Mouse (Mus musculus): Measurements from ENCODE around the gene Thra. TPM values are rescaled to one million over a fixed set of nuclear protein-coding genes. Genes with fewer than 3 reads are reported as not detected.

The Thra gene
- total RNA-seq (2014; rRNA removed; ENCODE audit: low replicate concordance), result 188 and 234 TPM in 2 replicates
- polyA plus RNA-seq (2015; fragmentation: Nextera tagmentation; extraction: Ambion mirVana), result 40.8 and 44.0 TPM in 2 replicates

DNA sequence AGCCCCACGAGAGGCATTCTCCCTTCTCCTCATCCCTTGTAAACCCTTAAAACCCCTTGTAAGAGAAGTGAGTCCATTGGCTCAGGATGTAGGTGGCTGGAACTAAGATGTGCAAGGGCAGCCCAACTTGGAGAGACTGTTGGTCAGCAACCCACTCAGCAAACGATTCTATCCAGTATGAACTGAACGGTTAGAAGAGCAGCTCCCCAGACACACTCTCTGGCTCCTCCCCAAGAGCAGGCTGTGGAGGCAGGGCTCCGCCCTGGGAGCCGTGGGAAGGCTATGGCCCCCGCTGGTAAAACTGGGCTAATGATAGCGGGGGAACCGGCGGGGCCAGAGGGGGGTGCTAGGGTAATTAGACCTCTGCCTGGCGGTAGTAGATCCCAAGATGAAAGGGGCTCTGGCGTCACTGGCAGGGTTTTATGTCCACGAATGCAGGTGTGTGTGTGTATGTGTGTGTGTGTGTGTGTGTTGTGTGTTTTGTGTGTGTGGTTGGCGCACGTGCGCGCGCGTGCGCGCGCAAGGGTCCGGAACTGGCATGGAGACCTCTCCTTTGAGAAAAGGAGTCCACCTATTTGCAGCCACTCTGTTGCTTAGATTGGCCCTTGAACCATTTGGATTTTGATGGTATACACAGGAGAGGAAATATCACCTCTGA is at the start of gene Thra:
TSS of gene Thra (plus strand) at position 246 of the 658 bp plus-strand sequence.
- H3K27ac ChIP-seq (ENCODE audit: low read depth), result peak within 1 kb of the TSS; percentile 99
- DNase-seq (ENCODE audit: low spot score), result peak; percentile 89
- WGBS, result under 1% methylated on average over 22 of the region's 22 CpGs
- H3K9me3 ChIP-seq (replicated peaks; ENCODE audit: control insufficient read depth, low read length), result no peaks in the 10 kb centered on the region
- TF ChIP-seq CTCF (IDR thresholded peaks at IDR 0.05; ENCODE audit: low read depth) (no peak), EP300 (IDR thresholded peaks at IDR 0.05; ENCODE audit: low read depth) (no peak)
- ATAC-seq (ENCODE audit: insufficient read depth, low read depth), result peak; percentile 77
- H3K36me3 ChIP-seq (replicated peaks; ENCODE audit: control insufficient read depth, insufficient read depth, low read length), result no peaks in the 10 kb centered on the region
- peak within 1 kb of the TSS; percentile 96 for H3K4me3 ChIP-seq (ENCODE audit: low read depth, low read length)
- H3K9ac ChIP-seq (replicated peaks; ENCODE audit: low read depth, low read length), result peak within 1 kb of the TSS; percentile 99
- H3K4me1 ChIP-seq (ENCODE audit: control insufficient read depth, insufficient read depth), result peaks cover 33% of the 10 kb centered on the region
- peak within 1 kb of the TSS; percentile 80 for H3K4me2 ChIP-seq (ENCODE audit: low read depth, low read length)
- no peaks in the 10 kb centered on the region for H3K27me3 ChIP-seq (ENCODE audit: control insufficient read depth, insufficient read depth, low read length)

GRCm38 (mm10) chr11:98693201-98693600 is 47.2 kb upstream of the Thra start:
- WGBS, result 77% methylated on average over 13 of the region's 13 CpGs

GRCm38 (mm10) chr11:98693746-98694145 is 46.7 kb upstream of the Thra start:
- Histone ChIP-seq H3K36me3 (replicated peaks; ENCODE audit: control insufficient read depth, insufficient read depth, low read length) (peaks cover 69% of the 10 kb centered on the region), H3K27ac (ENCODE audit: low read depth) (no peak overlapping the region), H3K4me3 (ENCODE audit: low read depth, low read length) (no peak overlapping the region), H3K27me3 (ENCODE audit: control insufficient read depth, insufficient read depth, low read length) (no peaks in the 10 kb centered on the region), H3K9me3 (replicated peaks; ENCODE audit: control insufficient read depth, low read length) (no peaks in the 10 kb centered on the region), H3K4me2 (ENCODE audit: low read depth, low read length) (no peak overlapping the region), H3K4me1 (ENCODE audit: control insufficient read depth, insufficient read depth) (no peaks in the 10 kb centered on the region), H3K9ac (replicated peaks; ENCODE audit: low read depth, low read length) (no peak overlapping the region)
- no peak for TF ChIP-seq CTCF (IDR thresholded peaks at IDR 0.05; ENCODE audit: low read depth)
- no peak for TF ChIP-seq EP300 (IDR thresholded peaks at IDR 0.05; ENCODE audit: low read depth)
- WGBS, result 70% methylated on average over 9 of the region's 9 CpGs
- DNase-seq (ENCODE audit: low spot score), result no peak
- no peak for ATAC-seq (ENCODE audit: insufficient read depth, low read depth)

More at GRCm38 (mm10) chr11:98693201-98693600, 47.2 kb upstream of the Thra start:
- ATAC-seq (ENCODE audit: insufficient read depth, low read depth) (no peak), DNase-seq (ENCODE audit: low spot score) (no peak)
- H3K9me3 ChIP-seq (replicated peaks; ENCODE audit: control insufficient read depth, low read length), result no peaks in the 10 kb centered on the region
- no peaks in the 10 kb centered on the region for H3K4me1 ChIP-seq (ENCODE audit: control insufficient read depth, insufficient read depth)
- H3K36me3 ChIP-seq (replicated peaks; ENCODE audit: control insufficient read depth, insufficient read depth, low read length), result peaks cover 73% of the 10 kb centered on the region
- no peak overlapping the region for H3K4me3 ChIP-seq (ENCODE audit: low read depth, low read length)
- no peaks in the 10 kb centered on the region for H3K27me3 ChIP-seq (ENCODE audit: control insufficient read depth, insufficient read depth, low read length)
- no peak overlapping the region for H3K27ac ChIP-seq (ENCODE audit: low read depth)
- H3K4me2 ChIP-seq (ENCODE audit: low read depth, low read length), result no peak overlapping the region
- TF ChIP-seq EP300 (IDR thresholded peaks at IDR 0.05; ENCODE audit: low read depth) (no peak), CTCF (IDR thresholded peaks at IDR 0.05; ENCODE audit: low read depth) (no peak)
- no peak overlapping the region for H3K9ac ChIP-seq (replicated peaks; ENCODE audit: low read depth, low read length)

DNA sequence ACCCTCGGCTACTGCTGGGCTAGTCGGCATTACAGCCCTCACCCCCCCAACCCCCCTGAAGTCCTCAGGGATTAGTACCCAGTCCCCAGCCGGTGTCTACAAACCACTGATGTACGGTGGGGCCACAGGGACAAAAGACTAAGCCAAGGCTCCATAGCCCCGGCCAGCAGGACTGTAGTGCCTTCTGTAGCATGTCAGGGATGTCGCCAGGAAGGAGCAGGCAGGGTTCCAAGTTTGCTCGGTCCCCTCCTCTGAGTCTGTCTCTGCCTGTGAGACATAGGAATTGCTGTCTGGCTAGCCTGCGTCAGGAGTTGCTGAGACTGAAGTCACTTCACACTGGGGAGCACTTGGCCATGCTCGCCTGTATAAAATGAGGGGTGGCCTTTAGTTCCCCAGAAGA is 46.1 kb upstream of the Thra start:
- peak; percentile 18 for DNase-seq (ENCODE audit: low spot score)

GRCm38 (mm10) chr11:98695408-98695807 is 45.0 kb upstream of the Thra start:
- Histone ChIP-seq H3K27me3 (ENCODE audit: control insufficient read depth, insufficient read depth, low read length) (no peaks in the 10 kb centered on the region), H3K36me3 (replicated peaks; ENCODE audit: control insufficient read depth, insufficient read depth, low read length) (peaks cover 55% of the 10 kb centered on the region), H3K4me2 (ENCODE audit: low read depth, low read length) (no peak overlapping the region), H3K9ac (replicated peaks; ENCODE audit: low read depth, low read length) (no peak overlapping the region), H3K4me1 (ENCODE audit: control insufficient read depth, insufficient read depth) (no peaks in the 10 kb centered on the region), H3K9me3 (replicated peaks; ENCODE audit: control insufficient read depth, low read length) (no peaks in the 10 kb centered on the region), H3K4me3 (ENCODE audit: low read depth, low read length) (no peak overlapping the region), H3K27ac (ENCODE audit: low read depth) (no peak overlapping the region)
- DNase-seq (ENCODE audit: low spot score) (no peak), ATAC-seq (ENCODE audit: insufficient read depth, low read depth) (no peak)
- TF ChIP-seq CTCF (IDR thresholded peaks at IDR 0.05; ENCODE audit: low read depth) (no peak), EP300 (IDR thresholded peaks at IDR 0.05; ENCODE audit: low read depth) (no peak)
- 75% methylated on average over 14 of the region's 14 CpGs for WGBS

More for the DNA sequence above, 46.1 kb upstream of the Thra start:
- Histone ChIP-seq H3K4me2 (ENCODE audit: low read depth, low read length) (no peak overlapping the region), H3K4me1 (ENCODE audit: control insufficient read depth, insufficient read depth) (no peaks in the 10 kb centered on the region), H3K4me3 (ENCODE audit: low read depth, low read length) (no peak overlapping the region), H3K27ac (ENCODE audit: low read depth) (no peak overlapping the region), H3K36me3 (replicated peaks; ENCODE audit: control insufficient read depth, insufficient read depth, low read length) (peaks cover 66% of the 10 kb centered on the region), H3K27me3 (ENCODE audit: control insufficient read depth, insufficient read depth, low read length) (no peaks in the 10 kb centered on the region), H3K9me3 (replicated peaks; ENCODE audit: control insufficient read depth, low read length) (no peaks in the 10 kb centered on the region), H3K9ac (replicated peaks; ENCODE audit: low read depth, low read length) (no peak overlapping the region)
- no peak for ATAC-seq (ENCODE audit: insufficient read depth, low read depth)
- no peak for TF ChIP-seq CTCF (IDR thresholded peaks at IDR 0.05; ENCODE audit: low read depth)
- no peak for TF ChIP-seq EP300 (IDR thresholded peaks at IDR 0.05; ENCODE audit: low read depth)
- WGBS, result 60% methylated on average over 9 of the region's 9 CpGs
